Mouse (Mus musculus) G1E (cell line): ENCODE results near the gene Htr3b.

Source experiments
- CTCF ChIP-seq: IDR thresholded peaks from 2 replicates; pipeline ENCODE4 v1.5.1; 2012; ENCODE audit warnings: low read depth, low read length, inconsistent platforms, mixed read lengths
- GATA1 ChIP-seq: IDR thresholded peaks from 2 replicates; pipeline ENCODE4 v1.6.1; 2012; ENCODE audit warnings: borderline replicate concordance, low read length, inconsistent platforms, mixed read lengths
- TAL1 ChIP-seq: conservative IDR thresholded peaks from 2 replicates; pipeline ENCODE4 v1.6.1; 2012; ENCODE audit warnings: low read depth, low read length, inconsistent platforms, mixed read lengths

- no peak for TF ChIP-seq CTCF
- TF ChIP-seq GATA1 = no peak
- no peak for TF ChIP-seq TAL1
These were observed 22.7 kb upstream of the Htr3b start for GRCm38 (mm10) chr9:48987201-48988101.
